Mouse (Mus musculus): ENCODE data around the gene Ssna1.
A peak's percentile ranks its signal among the peaks of the same experiment; 100 is the strongest.

The Ssna1 gene

GRCm38 (mm10) chr2:25271827-25272511 lies at the start of gene Ssna1, which contains the start of gene Anapc2:
TSS of gene Ssna1 (minus strand) at chr2:25272438.
TSS of gene Anapc2 (plus strand) at chr2:25272478.
- peak; percentile 97 to 99 for DNase-seq (ENCODE audit: low spot score in 2 of 2)

GRCm38 (mm10) chr2:25320084-25320483 lies 47.8 kb upstream of the Ssna1 start:
- no peak for DNase-seq (ENCODE audit: low spot score in 2 of 2)

- DNase-seq (ENCODE audit: low spot score in 2 of 2), result peak in 1 of 2 experiments; percentile 77
Observed at GRCm38 (mm10) chr2:25318971-25319773, 46.9 kb upstream of the Ssna1 start, which contains the start of gene Grin1. TSS of gene Grin1 (minus strand) at chr2:25319187.

- no peak for DNase-seq (ENCODE audit: low spot score in 2 of 2)
Observed at GRCm38 (mm10) chr2:25318119-25318966, 46.1 kb upstream of the Ssna1 start.

GRCm38 (mm10) chr2:25311491-25311891 lies 39.3 kb upstream of the Ssna1 start:
- no peak for DNase-seq (ENCODE audit: low spot score in 2 of 2)

GRCm38 (mm10) chr2:25310969-25311368 lies 38.7 kb upstream of the Ssna1 start:
- DNase-seq (ENCODE audit: low spot score in 2 of 2), result no peak

DNA sequence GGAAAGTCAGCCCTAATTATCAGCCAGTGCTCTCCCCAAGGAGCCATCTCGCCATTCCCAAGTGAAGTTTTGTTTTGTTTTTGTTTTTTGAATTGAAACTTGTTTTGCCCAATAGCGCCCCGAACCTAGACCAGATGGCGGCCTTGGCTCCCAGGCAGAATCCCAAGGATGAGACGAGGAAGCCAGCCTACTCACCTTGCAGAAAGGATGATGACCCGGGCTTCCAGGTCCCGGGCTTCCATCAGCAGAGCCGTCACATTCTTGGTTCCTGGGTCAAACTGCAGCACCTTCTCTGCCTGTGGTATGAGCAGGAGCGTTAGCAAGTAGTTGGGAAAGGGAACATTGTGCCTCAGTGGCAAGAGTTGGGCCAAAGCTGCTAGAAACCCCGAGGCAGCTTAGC lies 37.9 kb upstream of the Ssna1 start:
- DNase-seq (ENCODE audit: low spot score in 2 of 2), result no peak

GRCm38 (mm10) chr2:25305587-25306359 lies 33.5 kb upstream of the Ssna1 start:
- no peak for DNase-seq (ENCODE audit: low spot score in 2 of 2)

GRCm38 (mm10) chr2:25304657-25305541 lies 32.7 kb upstream of the Ssna1 start:
- peak in 1 of 2 experiments; percentile 44 for DNase-seq (ENCODE audit: low spot score in 2 of 2)

GRCm38 (mm10) chr2:25303931-25304656 lies 31.9 kb upstream of the Ssna1 start:
- no peak for DNase-seq (ENCODE audit: low spot score in 2 of 2)

GRCm38 (mm10) chr2:25303452-25303851 lies 31.2 kb upstream of the Ssna1 start:
- DNase-seq (ENCODE audit: low spot score in 2 of 2), result no peak

DNA sequence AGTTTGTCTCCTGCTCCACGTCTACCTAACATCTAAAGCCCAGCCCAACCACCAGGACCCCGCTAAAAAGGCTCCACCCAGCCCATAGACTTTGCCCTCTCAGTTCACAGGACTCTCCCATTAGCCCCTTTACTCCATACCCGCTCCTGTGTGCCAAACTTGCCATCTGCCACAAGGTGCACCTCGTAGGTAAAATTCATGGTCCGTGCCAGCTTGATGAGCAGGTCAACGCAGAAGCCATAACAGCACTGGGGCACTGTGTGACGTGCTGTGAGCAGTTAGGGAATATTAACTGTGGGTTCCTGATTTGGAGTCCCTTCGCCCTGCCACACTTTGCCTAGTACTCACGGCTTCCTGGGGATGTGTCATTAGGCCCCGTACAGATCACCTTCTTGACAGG lies 25.8 kb upstream of the Ssna1 start:
- DNase-seq (ENCODE audit: low spot score in 2 of 2), result no peak

DNA sequence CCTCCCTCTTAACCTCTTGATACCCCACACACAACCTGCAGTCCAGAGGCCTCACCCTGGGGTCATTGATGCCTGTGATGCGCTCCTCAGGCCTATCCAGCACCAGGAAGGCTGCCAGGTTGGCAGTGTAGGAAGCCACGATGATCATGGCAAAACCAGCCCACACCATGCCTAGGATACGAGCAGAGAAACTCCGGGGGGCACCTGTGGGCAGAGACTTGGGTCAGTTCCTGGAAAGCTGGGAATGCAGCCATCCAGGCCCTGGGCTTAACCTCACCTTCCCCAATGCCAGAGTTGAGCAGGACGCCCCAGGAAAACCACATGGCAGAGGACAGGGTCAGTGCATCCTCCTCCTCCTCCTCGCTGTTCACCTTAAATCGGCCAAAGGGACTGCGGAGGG lies 24.9 kb upstream of the Ssna1 start:
- no peak for DNase-seq (ENCODE audit: low spot score in 2 of 2)

GRCm38 (mm10) chr2:25293706-25294105 lies 21.5 kb upstream of the Ssna1 start:
- DNase-seq (ENCODE audit: low spot score in 2 of 2), result no peak

DNA sequence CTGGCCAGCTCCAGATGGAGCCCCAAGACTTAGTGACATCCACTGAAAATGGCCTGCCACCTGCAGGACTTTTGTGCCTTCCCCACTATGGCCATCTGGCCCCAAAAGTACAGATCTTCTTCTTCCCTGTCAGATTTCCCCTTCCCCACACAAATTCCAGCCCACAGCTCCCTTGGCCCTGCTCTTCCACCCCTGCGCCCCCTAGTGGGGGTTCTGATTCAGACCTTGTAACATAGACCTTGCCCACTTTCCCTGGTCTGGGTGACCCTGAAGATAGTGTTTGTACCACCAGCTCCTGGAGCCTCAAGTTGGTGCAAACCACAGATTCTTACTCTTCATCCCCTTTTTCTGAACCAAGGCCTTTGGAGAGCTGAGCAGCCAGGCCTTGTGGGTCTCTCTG lies 20.6 kb upstream of the Ssna1 start:
- DNase-seq (ENCODE audit: low spot score in 2 of 2), result peak in 1 of 2 experiments; percentile 82

DNA sequence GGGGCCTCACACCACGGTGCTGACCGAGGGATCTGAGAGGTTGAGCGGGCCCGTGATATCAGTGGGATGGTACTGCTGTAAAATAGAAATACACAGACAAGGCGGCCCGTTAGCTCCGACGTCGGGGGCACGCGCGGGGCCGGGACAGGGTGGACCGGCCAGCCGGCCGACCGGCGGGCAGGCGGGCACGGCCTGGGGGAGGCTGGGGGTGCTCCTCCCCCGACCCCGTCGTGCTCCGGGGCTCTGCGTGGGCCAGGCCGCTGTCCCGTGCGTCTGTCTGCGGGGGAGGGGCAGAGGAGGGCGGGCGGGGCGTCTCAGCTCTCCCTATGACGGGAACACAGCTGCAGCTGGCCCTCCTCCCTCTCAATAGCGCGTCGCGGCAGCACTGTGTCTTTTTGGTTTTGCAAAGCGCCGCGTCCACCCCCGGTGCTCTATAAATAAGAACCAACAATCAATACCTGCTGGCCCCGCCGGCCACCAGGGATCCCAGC lies 19.9 kb upstream of the Ssna1 start:
- DNase-seq (ENCODE audit: low spot score in 2 of 2), result no peak

GRCm38 (mm10) chr2:25291184-25292053 lies 19.2 kb upstream of the Ssna1 start:
- DNase-seq (ENCODE audit: low spot score in 2 of 2), result no peak

GRCm38 (mm10) chr2:25290816-25291130 lies 18.5 kb upstream of the Ssna1 start:
- DNase-seq (ENCODE audit: low spot score in 2 of 2), result no peak
